Mouse (Mus musculus) megakaryocyte, embryonic 14.5 days (primary cell): ENCODE data around the gene Olfr378. TPM values are rescaled to one million over a fixed set of nuclear protein-coding genes. Genes with fewer than 3 reads are reported as not detected.

Source experiments
- H3K27me3 ChIP-seq: replicated peaks from 2 replicates; pipeline ENCODE3; 2012; ENCODE audit warnings: inconsistent platforms
- H3K36me3 ChIP-seq: replicated peaks from 2 replicates; pipeline ENCODE3; 2012; ENCODE audit warnings: low read length, inconsistent platforms, mixed read lengths
- H3K4me1 ChIP-seq: 2 replicates; pipeline ENCODE4 v1.6.1; 2012; ENCODE audit warnings: inconsistent platforms
- H3K4me3 ChIP-seq: replicated peaks from 2 replicates; pipeline ENCODE3; 2012; ENCODE audit warnings: moderate library complexity, mild to moderate bottlenecking, inconsistent platforms
- H3K9me3 ChIP-seq: 2 replicates; pipeline ENCODE4 v1.6.1; 2012; ENCODE audit warnings: inconsistent platforms
- FLI1 ChIP-seq: IDR thresholded peaks from 2 replicates; pipeline ENCODE4 v1.6.1; 2012; ENCODE audit warnings: low read length, inconsistent platforms, mixed read lengths
- GATA1 ChIP-seq: IDR thresholded peaks from 3 replicates; pipeline ENCODE4 v1.6.1; 2012; ENCODE audit warnings: mixed read lengths, low read length, inconsistent platforms, borderline replicate concordance
- polyA plus RNA-seq: library from polyadenylated mRNA; stranded (reverse); fragments of >175 nt; gene quantifications from 2 replicates; pipeline ENCODE4 v1.2.3, GENCODE M21; 2012; ENCODE audit warnings: low replicate concordance; ENCODE audit not compliant: insufficient read depth

Olfr378 gene
- polyA plus RNA-seq = not detected in 2 replicates

DNA sequence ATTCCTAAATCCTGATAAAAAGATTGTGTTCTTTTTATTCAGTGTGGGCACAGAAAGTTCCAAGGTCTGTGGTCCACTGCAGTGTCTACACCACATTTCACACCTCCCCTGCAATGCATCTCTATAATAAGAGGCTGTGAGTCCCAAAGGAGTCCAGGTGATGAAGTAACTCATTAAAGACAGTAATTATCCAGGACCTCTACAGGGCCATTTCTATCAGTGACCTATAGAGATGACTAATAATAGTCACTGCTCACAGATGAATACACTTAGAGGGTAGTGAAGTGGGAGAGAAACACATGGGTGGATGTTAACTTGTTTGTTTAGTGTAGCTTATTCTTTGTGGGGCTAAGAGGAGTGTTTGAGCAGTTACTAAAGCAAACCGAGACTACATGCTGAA lies at the start of gene Olfr378:
Gene Olfr378, minus strand, starts transcription at position 101 of the 400 bp plus-strand sequence.
- Histone ChIP-seq H3K27me3 (no peaks in the 10 kb centered on the region), H3K36me3 (no peaks in the 10 kb centered on the region), H3K9me3 (peaks cover 4% of the 10 kb centered on the region; the same call in 1 of the 2 replicates), H3K4me1 (no peaks in the 10 kb centered on the region), H3K4me3 (no peak within 1 kb of the TSS)
- no peak for TF ChIP-seq FLI1
- TF ChIP-seq GATA1 = no peak

DNA sequence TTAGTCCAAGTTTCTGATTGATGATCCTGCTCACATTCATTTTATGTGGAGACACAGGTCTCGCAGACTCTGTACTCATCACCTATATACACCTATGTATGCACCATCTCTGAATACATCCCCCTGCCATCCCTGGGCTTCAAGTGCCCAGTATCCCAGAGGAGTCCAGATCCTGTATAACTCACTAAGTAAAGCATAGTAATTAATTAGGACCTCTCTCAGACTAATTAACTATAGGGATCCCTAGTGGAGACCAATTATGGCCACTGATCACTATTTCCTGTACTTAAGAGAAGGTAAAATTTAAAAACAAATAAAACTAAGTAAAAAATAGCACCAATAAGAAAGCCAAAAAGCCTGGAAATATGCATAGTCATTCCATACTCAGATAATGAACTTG lies 29.1 kb upstream of the Olfr378 start, which contains the start of gene Olfr380:
Gene Olfr380, minus strand, starts transcription at position 101 of the 400 bp plus-strand sequence.
- no peak for TF ChIP-seq FLI1
- TF ChIP-seq GATA1 = no peak
- no peaks in the 10 kb centered on the region for H3K36me3 ChIP-seq
- H3K9me3 ChIP-seq = no peaks in the 10 kb centered on the region
- H3K4me3 ChIP-seq = no peak within 1 kb of the TSS
- no peaks in the 10 kb centered on the region for H3K27me3 ChIP-seq
- no peaks in the 10 kb centered on the region for H3K4me1 ChIP-seq

DNA sequence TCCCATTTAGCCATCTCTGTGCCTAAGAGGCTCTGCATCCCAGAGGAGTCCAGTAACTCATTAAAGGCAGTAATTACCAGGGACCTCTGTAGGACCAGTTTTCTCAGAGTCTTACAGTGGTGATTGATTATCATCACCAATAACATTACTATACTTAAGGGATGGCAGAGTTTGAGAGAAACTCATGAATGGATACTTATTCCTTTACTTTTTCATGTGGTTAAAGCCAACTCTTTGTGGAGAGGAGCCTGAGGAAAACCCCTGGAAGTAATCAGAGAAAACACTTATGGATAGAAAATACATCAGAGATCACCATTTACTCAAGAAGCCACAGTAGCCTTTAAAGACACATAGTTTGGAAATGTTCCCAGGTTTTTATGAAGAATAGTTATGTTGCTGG lies 28.8 kb downstream of the Olfr378 start, which contains the start of gene Olfr1:
Gene Olfr1, minus strand, starts transcription at position 101 of the 400 bp plus-strand sequence.
- no peaks in the 10 kb centered on the region for H3K4me1 ChIP-seq
- no peaks in the 10 kb centered on the region for H3K36me3 ChIP-seq
- no peaks in the 10 kb centered on the region for H3K27me3 ChIP-seq
- H3K9me3 ChIP-seq = no peaks in the 10 kb centered on the region
- no peak within 1 kb of the TSS for H3K4me3 ChIP-seq
- TF ChIP-seq GATA1 (no peak), FLI1 (no peak)

DNA sequence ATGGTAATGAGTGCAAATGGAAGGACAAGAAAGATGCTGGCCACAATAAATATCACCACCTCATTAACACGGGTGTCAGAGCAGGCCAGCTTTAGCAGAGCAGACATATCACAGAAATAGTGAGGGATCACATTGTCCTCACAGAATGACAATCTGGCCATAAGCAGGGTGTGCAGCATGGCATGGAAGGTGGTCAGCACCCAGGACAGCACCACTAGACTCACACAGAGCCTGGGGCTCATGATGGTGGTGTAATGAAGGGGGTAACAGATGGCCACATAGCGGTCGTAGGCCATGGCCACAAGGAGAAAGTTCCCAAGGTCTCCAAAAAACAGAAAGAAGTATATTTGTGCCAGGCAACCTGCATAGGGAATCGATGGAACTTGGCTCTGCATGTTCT lies 32.9 kb downstream of the Olfr378 start:
- H3K4me1 ChIP-seq = no peaks in the 10 kb centered on the region
- H3K27me3 ChIP-seq = no peaks in the 10 kb centered on the region
- TF ChIP-seq FLI1 (no peak), GATA1 (no peak)

More for the DNA sequence above, 32.9 kb downstream of the Olfr378 start:
- no peaks in the 10 kb centered on the region for H3K9me3 ChIP-seq
- H3K4me3 ChIP-seq = no peak overlapping the region
- H3K36me3 ChIP-seq = no peaks in the 10 kb centered on the region

Other genes with a start within 250 kb of the Olfr378 start
- gene Ctns, start 229.4 kb downstream of the Olfr378 start, polyA plus RNA-seq = 1.3 and 4.1 TPM in 2 replicates
- gene Shpk, start 229.0 kb downstream of the Olfr378 start, polyA plus RNA-seq = 0.53 and 1.2 TPM in 2 replicates
- not detected in 2 replicates for gene Trpv1, start 194.2 kb downstream of the Olfr378 start, polyA plus RNA-seq
- 0.02 TPM in 1 of 2 replicates, not detected in the other for gene Trpv3, start 161.1 kb downstream of the Olfr378 start, polyA plus RNA-seq
- 0.97 TPM in 1 of 2 replicates, not detected in the other for gene Aspa, start 98.9 kb downstream of the Olfr378 start, polyA plus RNA-seq
- not detected in 2 replicates for gene Gm49340, start 98.7 kb downstream of the Olfr378 start, polyA plus RNA-seq
- gene Spata22, start 98.7 kb downstream of the Olfr378 start, polyA plus RNA-seq = not detected in 2 replicates
- gene Olfr20, start 77.7 kb downstream of the Olfr378 start, polyA plus RNA-seq = not detected in 2 replicates
- not detected in 2 replicates for gene Olfr376, start 57.2 kb downstream of the Olfr378 start, polyA plus RNA-seq
- not detected in 2 replicates for gene Olfr1, start 28.9 kb downstream of the Olfr378 start, polyA plus RNA-seq
- not detected in 2 replicates for gene Olfr380, start 29.0 kb upstream of the Olfr378 start, polyA plus RNA-seq
- not detected in 2 replicates for gene Olfr381, start 63.1 kb upstream of the Olfr378 start, polyA plus RNA-seq
- gene Olfr382, start 88.7 kb upstream of the Olfr378 start, polyA plus RNA-seq = not detected in 2 replicates
- gene Olfr385, start 164.5 kb upstream of the Olfr378 start, polyA plus RNA-seq = not detected in 2 replicates
- not detected in 2 replicates for gene Olfr384, start 170.1 kb upstream of the Olfr378 start, polyA plus RNA-seq